Mouse (Mus musculus) kidney, postnatal 0 days (tissue): ENCODE data around the gene Ddx60. TPM values are rescaled to one million over a fixed set of nuclear protein-coding genes. Genes with fewer than 3 reads are reported as not detected.

Experiments used
- ATAC-seq: fragments of 200-750 bp; cut with Nextera tagmentation; replicated peaks from 2 replicates; pipeline ENCODE4 v1.8.0; 2017; ENCODE audit warnings: low read depth, moderate number of reproducible peaks, moderate TSS enrichment, moderate library complexity; ENCODE audit not compliant: low FRiP score
- DNase-seq: peaks from one replicate; pipeline ENCODE4 v3.0.0-alpha.2; 2016; ENCODE audit warnings: low spot score
- H3K27ac ChIP-seq: fragments of 300-500 bp; sonication (generic); 2 replicates; pipeline ENCODE4 v1.5.1; 2014; ENCODE audit warnings: mild to moderate bottlenecking
- H3K27me3 ChIP-seq: fragments of 300-500 bp; sonication (generic); 2 replicates; pipeline ENCODE4 v1.6.1; 2014; ENCODE audit warnings: low read length, mixed read lengths; ENCODE audit not compliant: insufficient read depth
- H3K36me3 ChIP-seq: fragments of 300-500 bp; sonication (generic); 2 replicates; pipeline ENCODE4 v1.6.1; 2014; ENCODE audit warnings: low read length, mixed read lengths; ENCODE audit not compliant: insufficient read depth
- H3K4me1 ChIP-seq: fragments of 300-500 bp; sonication (generic); replicated peaks from 2 replicates; pipeline ENCODE4 v1.6.1; 2014; ENCODE audit warnings: antibody characterized with exemption, low read length, mixed read lengths; ENCODE audit not compliant: insufficient read depth
- H3K4me2 ChIP-seq: fragments of 300-500 bp; sonication (generic); 2 replicates; pipeline ENCODE4 v1.6.1; 2014; ENCODE audit warnings: mild to moderate bottlenecking, low read length, moderate library complexity, mixed read lengths
- H3K4me3 ChIP-seq: fragments of 300-500 bp; sonication (generic); replicated peaks from 2 replicates; pipeline ENCODE4 v1.5.1; 2014; ENCODE audit warnings: low read depth, low read length
- H3K9ac ChIP-seq: fragments of 300-500 bp; sonication (generic); 2 replicates; pipeline ENCODE4 v1.6.1; 2014; ENCODE audit warnings: low read depth, low read length
- H3K9me3 ChIP-seq: fragments of 300-500 bp; sonication (generic); replicated peaks from 2 replicates; pipeline ENCODE4 v1.6.1; 2016; ENCODE audit warnings: low read length, inconsistent platforms, mixed read lengths
- CTCF ChIP-seq: IDR thresholded peaks from 2 replicates; pipeline ENCODE4 v1.5.1; 2016; ENCODE audit warnings: antibody characterized with exemption, low read depth, mild to moderate bottlenecking, moderate library complexity
- WGBS: fragments of 180-500 bp; shearing (Covaris S2); extraction: QIAGEN DNeasy Blood & Tissue Kit; methylation state at CpG from one replicate; pipeline ENCODE4 v1.1.7; 2014; 5-methylcytosine and 5-hydroxymethylcytosine counted together
- polyA plus RNA-seq: library from polyadenylated mRNA; unstranded; fragments of >200 nt; fragmentation: Nextera tagmentation; extraction: Ambion mirVana; gene quantifications from 2 replicates; pipeline ENCODE4 v1.2.1, GENCODE M21; 2015

Gene Ddx60
- polyA plus RNA-seq, 1 experiment from 2014 or later, result 4.0 TPM

DNA sequence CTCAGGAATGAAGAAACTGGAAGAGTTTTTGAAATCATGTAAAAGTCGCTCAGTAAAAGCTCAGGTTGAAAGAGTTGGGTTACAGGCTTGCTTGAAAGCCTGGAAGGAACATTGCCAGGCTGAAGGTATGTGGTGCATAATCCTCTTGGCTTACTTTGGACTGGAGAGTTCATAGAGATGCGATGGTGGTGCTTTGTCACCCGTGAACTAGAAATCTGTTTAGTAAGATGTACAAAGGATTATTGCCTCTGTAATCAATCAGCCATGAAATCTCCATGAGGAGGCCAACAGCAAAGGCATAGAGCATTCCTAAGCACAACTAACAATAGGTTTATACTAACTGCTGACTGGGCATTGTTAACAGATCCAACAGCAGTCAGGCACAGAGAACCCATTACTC lies 41.7 kb downstream of the Ddx60 start:
- Histone ChIP-seq H3K4me1 (no peaks in the 10 kb centered on the region), H3K4me2 (no peak overlapping the region), H3K9me3 (no peaks in the 10 kb centered on the region)

DNA sequence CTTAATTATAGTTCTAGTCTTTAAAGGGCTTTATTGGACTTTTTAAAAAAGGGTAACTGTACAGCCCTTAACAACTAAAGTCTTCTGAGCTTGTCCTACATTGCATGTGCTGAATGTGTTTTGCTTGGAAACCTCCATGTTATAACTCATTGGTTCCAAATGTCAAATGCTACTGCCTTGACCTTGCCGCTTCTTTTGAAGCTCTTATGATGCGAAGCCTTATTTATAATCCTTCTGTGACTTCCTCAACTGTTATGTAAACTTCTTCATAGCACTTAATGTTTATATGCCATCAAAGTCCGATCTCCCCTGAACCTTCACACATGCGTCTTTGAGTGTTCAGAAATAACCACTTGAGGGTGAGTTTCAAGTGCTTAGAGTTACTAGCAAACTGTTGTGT lies 57.1 kb downstream of the Ddx60 start:
- WGBS, result 56% methylated on average over 4 of the region's 4 CpGs
- H3K4me3 ChIP-seq, result no peak overlapping the region

More for the DNA sequence above, 41.7 kb downstream of the Ddx60 start:
- no peak overlapping the region for H3K4me3 ChIP-seq
- DNase-seq (no peak), ATAC-seq (no peak)
- no peak overlapping the region for H3K9ac ChIP-seq
- 61% methylated on average over 3 of the region's 3 CpGs for WGBS
- H3K27me3 ChIP-seq, result no peaks in the 10 kb centered on the region
- no peak for TF ChIP-seq CTCF
- no peak overlapping the region for H3K27ac ChIP-seq
- H3K36me3 ChIP-seq, result no peaks in the 10 kb centered on the region

DNA sequence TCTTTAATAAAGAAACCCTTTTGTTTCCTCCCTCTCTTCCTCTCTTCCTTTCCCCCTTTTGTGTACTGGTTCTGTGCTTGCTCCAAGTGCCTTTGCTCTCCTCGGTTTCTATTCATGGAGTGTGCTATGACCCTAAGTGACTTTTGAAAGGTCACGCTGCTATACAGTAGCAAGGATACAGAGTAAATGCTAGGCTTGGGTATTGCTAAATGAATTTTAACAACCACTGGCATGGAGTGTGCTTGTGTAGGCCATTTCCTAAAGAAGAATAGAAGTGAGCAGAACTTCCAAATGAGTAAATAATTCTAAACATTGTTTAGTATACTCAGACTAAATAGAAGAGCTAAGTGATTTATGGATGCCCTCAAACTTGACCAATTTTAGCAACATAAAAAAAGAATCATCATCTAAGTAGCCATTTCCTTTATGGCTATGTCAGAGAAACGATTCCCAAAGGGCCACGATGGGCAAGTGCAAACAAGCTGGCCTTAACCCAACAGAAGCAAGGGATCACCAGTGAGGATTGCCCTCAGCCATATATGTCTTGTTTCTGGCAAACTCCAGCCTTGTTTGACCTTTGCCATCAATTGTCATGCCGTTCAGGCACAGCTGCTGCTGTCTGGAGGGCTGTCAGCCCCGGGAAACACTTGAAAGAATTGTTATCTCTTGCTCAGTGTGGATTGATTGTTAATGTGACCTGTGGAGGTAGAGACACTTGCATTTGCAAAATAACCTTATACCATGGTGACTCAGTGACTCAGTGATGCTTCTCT lies 58.0 kb downstream of the Ddx60 start:
- no peak overlapping the region for H3K4me3 ChIP-seq
- 28% methylated on average over 6 of the region's 6 CpGs for WGBS
- no peaks in the 10 kb centered on the region for H3K27me3 ChIP-seq
- TF ChIP-seq CTCF, result no peak
- no peak overlapping the region for H3K9ac ChIP-seq
- ATAC-seq, result no peak
- H3K27ac ChIP-seq, result no peak overlapping the region
- H3K36me3 ChIP-seq, result no peaks in the 10 kb centered on the region
- H3K4me2 ChIP-seq, result no peak overlapping the region
- H3K4me1 ChIP-seq, result no peaks in the 10 kb centered on the region
- H3K9me3 ChIP-seq, result no peaks in the 10 kb centered on the region
- peak; percentile 80 for DNase-seq

More for the DNA sequence above, 57.1 kb downstream of the Ddx60 start:
- H3K4me1 ChIP-seq, result no peaks in the 10 kb centered on the region
- ATAC-seq (no peak), DNase-seq (peak; percentile 75)
- TF ChIP-seq CTCF, result no peak
- H3K9me3 ChIP-seq, result no peaks in the 10 kb centered on the region
- H3K36me3 ChIP-seq, result no peaks in the 10 kb centered on the region
- H3K9ac ChIP-seq, result no peak overlapping the region
- no peak overlapping the region for H3K27ac ChIP-seq
- no peaks in the 10 kb centered on the region for H3K27me3 ChIP-seq
- H3K4me2 ChIP-seq, result no peak overlapping the region

DNA sequence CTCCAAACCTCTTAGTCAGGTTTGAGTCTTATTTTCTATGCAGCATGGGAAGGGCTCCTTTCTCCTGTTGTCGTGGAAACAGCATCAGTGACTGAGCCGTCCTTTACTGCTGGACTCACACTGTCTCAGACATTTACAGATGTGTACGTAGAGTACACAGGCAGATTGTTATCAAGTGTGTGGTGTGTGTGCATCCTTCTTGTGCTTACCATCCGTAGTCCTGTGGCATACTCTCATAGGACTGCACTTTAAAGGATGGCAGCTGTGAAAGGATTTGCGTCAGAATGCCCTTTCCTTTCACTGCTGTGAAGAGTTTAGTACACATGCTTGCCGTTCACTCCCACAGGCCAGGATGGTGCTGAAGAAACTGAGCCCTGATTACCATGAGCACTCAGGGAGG lies 61.6 kb downstream of the Ddx60 start:
- TF ChIP-seq CTCF, result no peak
- no peaks in the 10 kb centered on the region for H3K36me3 ChIP-seq
- WGBS, result 35% methylated on average over 6 of the region's 6 CpGs
- H3K27ac ChIP-seq, result no peak overlapping the region
- no peaks in the 10 kb centered on the region for H3K4me1 ChIP-seq
- ATAC-seq, result no peak
- H3K27me3 ChIP-seq, result no peaks in the 10 kb centered on the region
- no peak overlapping the region for H3K4me2 ChIP-seq
- no peak overlapping the region for H3K9ac ChIP-seq
- no peak for DNase-seq
- no peak overlapping the region for H3K4me3 ChIP-seq
- H3K9me3 ChIP-seq, result no peaks in the 10 kb centered on the region

DNA sequence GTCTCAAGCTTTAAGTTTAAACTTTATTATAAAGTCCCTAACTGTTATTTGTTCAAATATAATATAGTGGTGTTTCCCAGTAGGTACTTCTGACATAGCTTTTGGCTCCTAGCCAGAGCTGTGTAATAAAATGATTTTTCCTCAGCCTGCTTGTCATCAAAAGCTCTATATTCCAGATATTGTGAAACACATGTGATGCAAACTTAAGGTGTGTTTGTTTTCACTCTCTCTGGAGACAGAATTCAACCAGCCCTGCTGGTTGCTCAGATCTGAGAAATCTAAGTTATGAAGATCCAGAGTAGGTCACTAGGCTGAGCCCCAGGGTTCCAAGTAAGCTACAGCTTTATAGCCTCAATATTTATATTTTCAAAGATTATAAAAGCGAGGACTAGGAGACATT lies 64.9 kb downstream of the Ddx60 start:
- ATAC-seq (no peak), DNase-seq (no peak)
- no peaks in the 10 kb centered on the region for H3K36me3 ChIP-seq
- 59% methylated on average over 1 of the region's 1 CpGs for WGBS
- H3K4me3 ChIP-seq, result no peak overlapping the region
- no peak for TF ChIP-seq CTCF
- no peaks in the 10 kb centered on the region for H3K9me3 ChIP-seq
- no peaks in the 10 kb centered on the region for H3K4me1 ChIP-seq
- no peak overlapping the region for H3K4me2 ChIP-seq
- no peaks in the 10 kb centered on the region for H3K27me3 ChIP-seq
- no peak overlapping the region for H3K27ac ChIP-seq
- H3K9ac ChIP-seq, result no peak overlapping the region

DNA sequence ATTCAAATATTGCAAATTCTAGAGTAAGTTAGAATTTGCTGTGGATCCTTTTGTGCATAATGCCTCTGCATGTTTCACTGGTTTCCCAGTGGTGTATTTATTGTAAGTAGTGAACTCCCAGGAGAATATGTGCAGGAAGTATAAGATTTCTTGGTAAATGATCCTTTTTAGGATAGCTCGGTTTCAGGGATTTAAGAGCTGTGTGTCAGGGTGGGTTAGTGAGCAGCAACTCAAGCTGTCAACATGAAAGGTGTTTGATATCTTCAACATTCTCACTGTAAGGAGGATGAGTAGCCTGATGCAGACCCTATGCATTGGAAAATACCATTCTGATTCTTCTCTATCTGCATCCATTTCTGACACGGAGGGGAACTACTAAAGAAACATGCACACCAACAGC lies 69.2 kb downstream of the Ddx60 start:
- ATAC-seq, result no peak
- peak; percentile 72 for DNase-seq
- no peaks in the 10 kb centered on the region for H3K36me3 ChIP-seq

More for the DNA sequence above, 69.2 kb downstream of the Ddx60 start:
- Histone ChIP-seq H3K4me1 (no peaks in the 10 kb centered on the region), H3K27me3 (no peaks in the 10 kb centered on the region), H3K9me3 (no peaks in the 10 kb centered on the region), H3K9ac (no peak overlapping the region), H3K4me2 (no peak overlapping the region), H3K4me3 (no peak overlapping the region), H3K27ac (no peak overlapping the region)
- no peak for TF ChIP-seq CTCF
- 26% methylated on average over 2 of the region's 2 CpGs for WGBS
